Mouse (Mus musculus): ENCODE results near the gene Pgpep1.

Gene Pgpep1

DNA sequence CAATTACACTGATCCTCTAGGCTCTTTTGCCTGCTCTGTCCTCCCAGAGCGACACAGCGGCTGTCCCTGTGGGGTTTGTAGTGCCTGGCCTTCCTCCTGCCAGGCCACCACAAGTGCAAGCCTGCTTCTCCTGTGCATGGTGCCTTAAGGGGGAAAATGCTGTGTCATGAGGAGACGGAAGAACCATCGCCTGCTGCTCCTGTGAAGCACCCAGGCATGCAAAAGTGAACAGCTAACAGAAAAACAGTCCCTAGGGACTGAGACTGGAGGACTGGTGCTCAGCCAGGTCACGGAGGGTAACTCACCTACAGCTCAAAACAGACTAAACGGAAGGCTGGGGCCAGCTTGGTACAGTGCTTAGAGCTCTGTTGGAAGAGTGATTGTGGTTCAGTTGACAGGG is 24.7 kb downstream of the Pgpep1 start:
- in situ Hi-C loops (cut with MboI, MseI), result no loop called here

- in situ Hi-C loops (cut with MboI, MseI), result no loop called here
These were observed 26.1 kb downstream of the Pgpep1 start for GRCm38 (mm10) chr8:70634066-70634465.

DNA sequence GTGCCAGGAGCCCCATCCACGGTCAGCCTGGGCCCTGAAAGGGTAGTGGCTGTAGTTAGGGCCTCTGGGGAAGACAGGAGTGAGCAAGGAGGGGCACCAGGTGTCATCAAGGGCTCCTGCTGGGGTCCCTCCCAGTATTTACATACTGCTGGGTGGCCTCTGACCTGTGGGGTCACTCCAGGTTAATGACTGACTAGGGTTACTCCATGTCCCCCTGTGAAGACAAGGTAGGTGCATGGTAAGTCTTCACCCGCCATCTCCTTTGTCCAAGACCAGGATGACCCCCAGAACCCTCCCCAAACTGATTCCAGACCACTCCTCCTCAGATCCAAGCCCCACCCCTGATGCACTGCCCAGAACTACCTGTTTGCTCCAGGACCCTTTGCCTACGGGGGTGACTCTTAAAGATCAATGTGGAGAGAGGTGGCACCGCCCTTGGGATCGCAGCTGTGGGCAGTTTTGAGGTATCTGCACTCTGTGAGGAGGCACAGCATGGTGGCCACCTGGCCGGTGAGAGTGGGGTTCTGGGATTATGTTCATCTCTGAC is 27.8 kb downstream of the Pgpep1 start, which contains the start of gene Gdf15:
TSS of gene Gdf15 (minus strand) at position 111 of the 547 bp plus-strand sequence.
- in situ Hi-C loops (cut with MboI, MseI), result no loop called here

GRCm38 (mm10) chr8:70631436-70631835 is 28.8 kb downstream of the Pgpep1 start:
- in situ Hi-C loops (cut with MboI, MseI), result no loop called here

DNA sequence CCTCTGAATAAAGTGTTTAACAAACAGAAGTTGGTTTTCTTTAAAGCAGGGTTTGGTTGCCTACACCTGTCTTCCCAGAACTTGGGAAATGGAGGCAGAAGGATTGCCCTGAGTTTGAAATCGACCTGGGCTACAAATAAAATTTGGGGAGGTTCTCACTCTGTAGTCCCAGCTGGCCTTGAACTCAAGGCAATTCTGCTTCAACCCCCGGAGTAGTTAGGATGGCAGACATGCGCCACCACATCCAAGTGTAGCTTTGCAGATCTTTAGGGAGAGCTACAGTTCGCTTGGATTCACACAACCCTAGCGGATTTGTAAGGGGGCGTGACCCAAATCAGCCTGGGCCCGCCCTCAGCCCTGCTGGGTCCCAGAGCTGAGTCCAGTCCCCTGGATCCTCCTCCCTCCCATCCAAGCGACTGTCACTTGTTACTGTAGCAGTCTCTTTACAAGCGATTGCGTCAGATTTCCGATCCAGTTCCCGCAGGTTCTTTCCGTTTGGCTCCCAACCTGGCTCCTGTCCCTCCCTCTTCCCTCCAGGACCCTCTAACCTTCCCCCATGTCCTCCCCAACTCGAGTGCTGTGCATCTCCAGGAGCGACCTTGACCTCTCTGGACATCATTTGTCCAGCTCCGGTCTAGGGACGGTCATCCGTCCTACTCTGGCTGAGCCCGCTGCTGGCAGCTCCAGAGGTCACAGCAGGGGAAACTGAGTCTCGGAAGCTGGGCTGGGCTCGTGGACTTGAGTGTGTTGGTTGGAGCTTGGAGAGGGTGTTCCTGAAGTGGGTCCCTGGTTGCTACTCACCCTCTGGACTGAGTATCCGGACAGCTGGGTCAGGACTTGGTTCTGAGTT is 29.4 kb downstream of the Pgpep1 start:
- in situ Hi-C loops (cut with MboI, MseI), result no loop called here

DNA sequence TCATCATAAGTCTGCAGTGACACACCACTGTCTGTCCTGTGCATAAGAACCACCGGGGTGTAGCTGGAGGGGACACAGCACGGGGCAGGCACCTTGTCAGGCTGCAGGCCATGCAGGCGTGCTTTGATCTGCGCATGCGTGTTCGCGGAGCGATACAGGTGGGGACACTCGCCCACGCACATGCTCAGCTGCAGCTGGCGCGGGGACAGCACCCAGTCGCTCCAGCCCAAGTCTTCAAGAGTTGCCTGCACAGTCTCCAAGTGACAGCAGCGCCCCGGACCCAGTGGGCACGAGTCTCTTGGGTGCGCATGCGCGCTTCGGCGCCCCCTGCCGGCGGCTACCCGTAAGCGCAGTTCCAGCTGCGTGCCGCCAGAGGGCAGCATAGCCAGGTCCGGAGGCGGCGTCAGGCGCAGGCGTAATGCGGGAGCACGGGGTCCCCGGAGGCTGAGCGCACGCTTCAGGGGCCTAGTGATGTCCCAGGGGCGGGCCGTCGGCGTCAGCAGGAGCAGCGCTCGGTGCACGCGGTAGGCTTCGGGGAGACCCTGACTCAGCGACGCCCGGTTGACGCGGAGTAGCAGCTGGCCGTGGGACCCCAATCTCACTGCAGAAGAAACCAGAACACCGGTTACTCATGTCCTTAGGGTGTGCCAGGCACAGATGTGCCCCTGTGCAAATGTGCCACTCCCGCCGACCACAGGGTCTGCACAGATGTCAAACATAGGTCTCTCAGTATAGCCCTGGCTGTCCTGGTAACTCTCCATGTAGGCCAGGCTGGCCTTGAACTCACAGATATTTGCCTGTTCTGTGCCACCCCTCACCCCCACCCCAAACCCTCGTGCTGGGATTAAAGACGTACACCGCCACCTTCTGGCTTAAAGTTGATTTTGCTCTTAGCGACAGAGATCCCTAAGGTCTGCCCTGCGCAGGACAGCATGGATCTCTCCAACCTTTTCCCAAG is 30.3 kb downstream of the Pgpep1 start:
- in situ Hi-C loops (cut with MboI, MseI), result no loop called here

DNA sequence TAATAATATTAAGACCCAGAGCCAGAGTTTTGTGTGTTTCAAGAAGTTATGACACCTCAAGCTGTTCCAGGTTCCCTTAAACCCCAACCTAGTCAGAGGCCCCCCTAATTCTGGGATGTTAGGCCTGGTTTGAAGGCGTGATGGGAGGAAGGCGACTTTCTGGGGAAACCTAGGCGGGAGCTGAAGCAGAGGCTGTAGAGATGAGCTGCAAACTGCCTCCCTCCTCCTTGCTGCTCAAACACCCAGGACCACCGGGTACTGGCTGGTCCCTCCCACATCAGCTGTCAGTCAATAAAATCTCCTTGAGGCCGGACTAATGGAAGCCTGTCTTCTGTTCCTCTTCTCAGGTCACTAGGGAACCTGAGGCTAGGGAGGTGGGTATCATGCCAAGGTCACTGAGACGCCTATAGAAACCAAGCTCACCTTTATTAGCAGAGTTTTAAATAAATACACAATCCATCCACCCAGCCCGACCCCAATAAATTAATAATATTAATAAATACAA is 31.1 kb downstream of the Pgpep1 start:
- in situ Hi-C loops (cut with MboI, MseI), result no loop called here

DNA sequence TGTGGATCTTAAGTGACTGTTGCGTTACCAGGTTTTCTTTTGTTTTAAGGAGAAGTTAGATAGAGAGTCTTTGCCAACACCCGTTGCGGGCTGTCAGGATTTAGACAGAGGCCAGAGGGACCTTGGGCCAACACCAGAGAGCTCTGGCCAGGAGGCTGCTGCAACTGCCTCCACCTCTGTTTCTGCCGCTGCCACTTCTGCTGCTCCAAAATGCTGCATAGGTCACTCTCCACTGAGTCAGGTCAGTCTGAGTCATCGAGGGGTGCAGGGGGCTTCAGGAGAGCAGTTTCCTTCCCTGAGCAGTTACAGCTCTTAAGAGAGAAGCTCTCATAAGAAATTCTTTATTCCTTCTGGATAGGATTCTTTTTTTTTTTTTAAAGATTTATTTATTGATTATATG is 33.1 kb downstream of the Pgpep1 start:
- in situ Hi-C loops (cut with MboI, MseI), result no loop called here

- in situ Hi-C loops (cut with MboI, MseI), result no loop called here
These were observed 35.1 kb downstream of the Pgpep1 start for GRCm38 (mm10) chr8:70625104-70625503.

GRCm38 (mm10) chr8:70622220-70622619 is 38.0 kb downstream of the Pgpep1 start:
- in situ Hi-C loops (cut with MboI, MseI), result no loop called here

GRCm38 (mm10) chr8:70618888-70619334 is 41.3 kb downstream of the Pgpep1 start:
- in situ Hi-C loops (cut with MboI, MseI), result no loop called here

DNA sequence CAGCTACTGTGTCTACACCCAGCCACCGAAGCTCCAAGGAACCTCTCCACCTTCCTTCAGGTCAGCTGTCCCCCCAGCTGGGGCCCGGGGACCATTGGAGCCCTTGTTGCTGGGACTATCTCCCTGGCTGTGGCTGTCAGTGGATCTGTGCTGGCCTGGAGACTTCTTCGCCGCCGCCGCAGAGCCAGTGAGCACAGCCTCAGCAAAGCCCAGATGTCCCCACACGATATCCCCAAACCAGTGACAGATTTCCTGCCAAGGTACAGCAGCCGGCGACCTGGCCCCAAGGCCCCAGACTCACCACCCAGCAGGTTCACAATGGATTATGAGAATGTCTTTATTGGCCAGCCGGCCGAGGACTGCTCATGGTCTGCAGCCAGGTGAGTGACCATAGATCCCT is 42.2 kb downstream of the Pgpep1 start:
- in situ Hi-C loops (cut with MboI, MseI), result no loop called here

DNA sequence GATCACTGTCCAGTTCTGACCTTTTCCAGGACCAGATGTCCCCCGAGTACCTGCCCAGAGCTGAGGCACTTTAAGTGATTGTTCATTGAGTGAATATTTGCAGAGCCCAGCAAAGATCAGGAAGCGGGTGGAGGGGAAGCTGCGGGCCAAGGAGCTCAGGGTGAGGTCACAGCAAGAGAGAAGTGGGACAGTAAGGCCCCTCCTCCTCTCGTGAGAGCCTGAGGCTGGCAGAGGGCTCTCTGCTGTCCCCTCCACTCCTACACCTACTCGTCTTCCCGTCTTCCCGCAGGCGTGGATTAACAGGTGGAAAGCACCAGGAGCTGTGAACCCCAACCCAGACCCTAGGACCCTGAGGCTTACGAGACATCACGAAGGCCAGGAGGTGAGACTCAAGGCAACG is 43.5 kb downstream of the Pgpep1 start:
- in situ Hi-C loops (cut with MboI, MseI), result no loop called here

- in situ Hi-C loops (cut with MboI, MseI), result no loop called here
These were observed 44.3 kb downstream of the Pgpep1 start, which contains the start of gene Lrrc25 for GRCm38 (mm10) chr8:70615894-70616293. Lrrc25 (plus strand) TSS chr8:70616155.

- in situ Hi-C loops (cut with MboI, MseI), result no loop called here
These were observed 44.9 kb downstream of the Pgpep1 start for GRCm38 (mm10) chr8:70615281-70615680.

GRCm38 (mm10) chr8:70614469-70614868 is 45.7 kb downstream of the Pgpep1 start:
- in situ Hi-C loops (cut with MboI, MseI), result loop anchor here (5.0 kb wide), 1 partner anchor 43 kb away; no protein-coding TSS in a partner anchor

DNA sequence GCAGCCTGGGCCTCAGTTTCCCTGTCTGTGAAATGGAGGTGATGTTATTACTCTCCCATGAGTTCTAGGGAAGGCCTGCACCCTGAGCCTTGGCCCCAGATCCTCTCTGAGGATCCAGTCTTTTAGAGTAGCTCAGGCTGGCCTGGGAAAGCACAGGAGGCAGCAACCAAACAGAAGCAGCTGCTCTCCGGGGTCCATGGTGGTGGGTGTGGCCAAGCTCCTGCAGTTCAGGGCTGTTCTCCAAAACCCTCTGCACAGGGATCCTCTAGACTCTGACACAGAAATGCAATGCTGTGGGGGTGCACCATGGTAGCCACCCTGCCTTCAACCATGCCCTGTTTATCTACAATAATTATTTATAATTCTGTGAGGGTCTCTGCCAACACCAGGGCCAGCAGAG is 46.4 kb downstream of the Pgpep1 start:
- in situ Hi-C loops (cut with MboI, MseI), result loop anchor here (5.0 kb wide), 1 partner anchor 44 kb away; no protein-coding TSS in a partner anchor

- in situ Hi-C loops (cut with MboI, MseI), result loop anchor here (5.0 kb wide), 1 partner anchor 45 kb away; no protein-coding TSS in a partner anchor
These were observed 48.3 kb downstream of the Pgpep1 start for GRCm38 (mm10) chr8:70611849-70612248.

- in situ Hi-C loops (cut with MboI, MseI), result loop anchor here (5.0 kb wide), 1 partner anchor 46 kb away; no protein-coding TSS in a partner anchor
These were observed 49.1 kb downstream of the Pgpep1 start for GRCm38 (mm10) chr8:70610796-70611771.

Measured in regulatory T cell (primary cell).